Mouse (Mus musculus) kidney, adult 2 months (tissue): ENCODE data around the gene Arl2bp. TPM values are rescaled to one million over a fixed set of nuclear protein-coding genes. Genes with fewer than 3 reads are reported as not detected.

Source experiments
- DNase-seq: peaks from one replicate; pipeline ENCODE4 v3.0.0; 2021
- H3K27ac ChIP-seq: fragments of 200-500 bp; 2 replicates; pipeline ENCODE4 v1.5.1; 2012; ENCODE audit warnings: low read depth, low read length, control low read depth, inconsistent platforms; ENCODE audit not compliant: insufficient read depth
- H3K27me3 ChIP-seq: fragments of 200-500 bp; replicated peaks from 2 replicates; pipeline ENCODE4 v1.6.1; 2012; ENCODE audit warnings: mild to moderate bottlenecking, moderate library complexity, low read length, inconsistent platforms; ENCODE audit not compliant: control insufficient read depth, insufficient read depth
- H3K36me3 ChIP-seq: fragments of 200-500 bp; 2 replicates; pipeline ENCODE4 v1.6.1; 2012; ENCODE audit warnings: mild to moderate bottlenecking, moderate library complexity, low read length, inconsistent platforms; ENCODE audit not compliant: control insufficient read depth, insufficient read depth
- H3K4me1 ChIP-seq: fragments of 200-500 bp; 2 replicates; pipeline ENCODE4 v1.6.1; 2011; ENCODE audit warnings: low read length; ENCODE audit not compliant: control insufficient read depth, insufficient read depth
- H3K4me3 ChIP-seq: fragments of 200-500 bp; 2 replicates; pipeline ENCODE4 v1.5.1; 2011; ENCODE audit warnings: mild to moderate bottlenecking, low read depth, low read length, control low read depth; ENCODE audit not compliant: insufficient read depth
- CTCF ChIP-seq: fragments of 200-500 bp; conservative IDR thresholded peaks from 2 replicates; pipeline ENCODE4 v1.5.1; 2011; ENCODE audit warnings: low read depth, mild to moderate bottlenecking, control low read depth, low read length, moderate library complexity, mixed read lengths; ENCODE audit not compliant: insufficient read depth, insufficient read length
- POLR2A ChIP-seq: fragments of 200-500 bp; IDR thresholded peaks from one replicate; pipeline ENCODE4 v1.6.1; 2011; ENCODE audit warnings: low read depth, low read length, control low read depth
- WGBS: fragments of 180-500 bp; shearing (Covaris S2); methylation state at CpG from one replicate; pipeline ENCODE4 v1.1.7; 2018; 5-methylcytosine and 5-hydroxymethylcytosine counted together
- polyA plus RNA-seq: library from polyadenylated mRNA; depleted of rRNA; stranded (reverse); fragments of >200 nt; gene quantifications from 2 replicates; pipeline ENCODE4 v1.2.3, GENCODE M21; 2012

Arl2bp gene
- polyA plus RNA-seq, 1 experiment = 77.2 TPM

GRCm38 (mm10) chr8:94702844-94703813, 36.7 kb downstream of the Arl2bp start:
- Histone ChIP-seq H3K27ac (no peak overlapping the region), H3K27me3 (no peaks in the 10 kb centered on the region), H3K4me1 (peaks cover 11% of the 10 kb centered on the region), H3K36me3 (no peaks in the 10 kb centered on the region), H3K4me3 (peak overlapping the region; percentile 62)
- under 1% methylated on average over 35 of the region's 35 CpGs for WGBS
- peak; percentile 91 for TF ChIP-seq CTCF
- TF ChIP-seq POLR2A = no peak
- peak; percentile 89 for DNase-seq

GRCm38 (mm10) chr8:94703972-94704668, 37.7 kb downstream of the Arl2bp start:
- H3K4me1 ChIP-seq = peaks cover 11% of the 10 kb centered on the region
- H3K27ac ChIP-seq = no peak overlapping the region
- TF ChIP-seq POLR2A (no peak), CTCF (peak; percentile 91)
- DNase-seq = peak; percentile 98
- H3K27me3 ChIP-seq = no peaks in the 10 kb centered on the region
- no peaks in the 10 kb centered on the region for H3K36me3 ChIP-seq
- WGBS = 2% methylated on average over 35 of the region's 35 CpGs
- H3K4me3 ChIP-seq = peak overlapping the region; percentile 27

DNA sequence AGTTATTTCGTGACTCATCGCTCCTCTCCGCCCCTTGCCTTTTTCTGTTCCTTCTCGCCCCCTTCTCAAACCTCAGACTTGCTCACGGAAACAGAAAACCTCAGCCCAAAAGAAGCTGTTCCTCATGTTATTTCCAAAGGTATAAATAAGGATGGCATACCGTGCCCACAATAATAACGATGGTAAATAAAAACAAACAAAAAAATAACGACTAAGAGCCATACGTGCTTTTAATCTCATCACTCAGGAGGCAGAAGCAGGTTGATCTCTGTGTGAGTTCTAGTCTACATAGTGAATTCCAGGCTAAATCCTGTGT, 38.2 kb downstream of the Arl2bp start:
- Histone ChIP-seq H3K36me3 (no peaks in the 10 kb centered on the region), H3K27ac (no peak overlapping the region), H3K27me3 (no peaks in the 10 kb centered on the region), H3K4me1 (peaks cover 11% of the 10 kb centered on the region), H3K4me3 (peak overlapping the region; percentile 27)
- TF ChIP-seq CTCF (no peak), POLR2A (no peak)
- 25% methylated on average over 9 of the region's 9 CpGs for WGBS
- DNase-seq = no peak

GRCm38 (mm10) chr8:94705581-94706245, 39.3 kb downstream of the Arl2bp start:
- peaks cover 11% of the 10 kb centered on the region for H3K4me1 ChIP-seq
- H3K36me3 ChIP-seq = no peaks in the 10 kb centered on the region
- peak overlapping the region; percentile 36 for H3K27ac ChIP-seq
- no peaks in the 10 kb centered on the region for H3K27me3 ChIP-seq
- H3K4me3 ChIP-seq = no peak overlapping the region
- TF ChIP-seq CTCF (no peak), POLR2A (no peak)
- no peak for DNase-seq
- 65% methylated on average over 10 of the region's 10 CpGs for WGBS

DNA sequence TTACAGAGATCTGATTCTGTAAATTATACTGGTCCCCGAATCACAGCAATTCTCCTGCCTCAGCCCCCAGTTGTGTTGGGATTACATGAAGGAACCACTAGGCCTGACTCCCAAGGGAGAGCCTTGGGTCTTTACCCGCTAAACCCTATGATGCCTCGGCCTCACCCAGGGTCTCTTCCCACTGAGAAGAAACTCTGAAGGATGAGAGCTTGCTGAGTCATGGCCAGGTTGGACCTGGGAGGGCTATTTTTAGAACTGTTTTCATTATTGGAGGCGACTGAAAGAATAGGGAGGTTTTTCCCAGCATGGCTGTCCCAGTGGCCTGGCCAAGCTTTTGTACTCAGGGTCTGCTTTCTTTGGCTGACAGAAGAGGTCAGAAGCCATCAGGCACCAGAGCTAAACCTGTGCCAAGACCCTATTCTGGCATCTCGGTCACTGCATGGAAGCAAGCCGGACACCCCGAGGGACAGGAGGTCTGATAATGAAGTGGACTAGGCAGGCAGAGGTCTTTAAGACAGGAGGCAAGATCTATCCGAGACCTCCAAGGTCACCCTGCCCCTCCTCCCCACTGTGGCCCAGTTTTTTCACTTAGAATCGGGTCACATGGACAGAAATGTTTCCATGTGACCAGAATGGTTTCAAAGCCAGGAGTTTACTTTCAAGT, 40.5 kb downstream of the Arl2bp start:
- TF ChIP-seq CTCF (no peak), POLR2A (no peak)
- Histone ChIP-seq H3K4me1 (peaks cover 13% of the 10 kb centered on the region), H3K27ac (peak overlapping the region; percentile 42), H3K36me3 (no peaks in the 10 kb centered on the region), H3K27me3 (no peaks in the 10 kb centered on the region), H3K4me3 (no peak overlapping the region)
- 52% methylated on average over 9 of the region's 9 CpGs for WGBS
- peak; percentile 76 for DNase-seq

GRCm38 (mm10) chr8:94710336-94710735, 43.9 kb downstream of the Arl2bp start:
- no peaks in the 10 kb centered on the region for H3K36me3 ChIP-seq
- no peak overlapping the region for H3K4me3 ChIP-seq
- DNase-seq = no peak
- TF ChIP-seq POLR2A (no peak), CTCF (no peak)
- 42% methylated on average over 8 of the region's 8 CpGs for WGBS
- H3K27me3 ChIP-seq = no peaks in the 10 kb centered on the region
- H3K4me1 ChIP-seq = peaks cover 13% of the 10 kb centered on the region
- H3K27ac ChIP-seq = no peak overlapping the region
